8 mouse cellular contexts compared by ENCODE assay signal in genomic region chr3:58372066-58372904, GRCm38 (mm10). TPM values are rescaled to one million over a fixed set of nuclear protein-coding genes. Genes with fewer than 3 reads are reported as not detected.
A peak's percentile ranks its signal among the peaks of the same experiment; 100 is the strongest.
DNase-seq lines count a peak whose midpoint lies in the region; ATAC-seq lines count a peak whose summit lies in the region.

No protein-coding gene starts in this region.

- peak; percentile 95 for ATAC-seq in hindbrain, embryonic 16.5 days
- peak; percentile 94 for ATAC-seq in stomach, embryonic 15.5 days (ENCODE audit: insufficient read depth, low FRiP score, low read depth)

- peak; percentile 74 for DNase-seq in ZHBTc4 (ENCODE audit: low read depth, low spot score)
- peak; percentile 68 to 72 for DNase-seq in cerebellum, postnatal 14 days
- DNase-seq in gastrocnemius, postnatal 10 days, result peak; percentile 22
- peak; percentile 3 to 9 for DNase-seq in layer of hippocampus, postnatal 25 days (ENCODE audit: extremely low spot score in 1 of 2, low spot score in 1 of 2)
- peak; percentile 93 for DNase-seq in lung, postnatal 36 days
- no peak for DNase-seq in thymus, postnatal 4 days

- H3K36me3 ChIP-seq in hindbrain, embryonic 16.5 days (ENCODE audit: control insufficient read depth, insufficient read depth, low read length), result no peaks in the 10 kb centered on the region
- no peaks in the 10 kb centered on the region for H3K36me3 ChIP-seq in stomach, embryonic 15.5 days

- H3K4me1 ChIP-seq in hindbrain, embryonic 16.5 days (ENCODE audit: control insufficient read depth, insufficient read depth, low read depth, low read length), result peaks cover 11% of the 10 kb centered on the region
- peaks cover 16% of the 10 kb centered on the region for H3K4me1 ChIP-seq in stomach, embryonic 15.5 days

- H3K27ac ChIP-seq in hindbrain, embryonic 16.5 days (ENCODE audit: low read depth, low read length), result no peak overlapping the region
- H3K27ac ChIP-seq in stomach, embryonic 15.5 days, result peak overlapping the region; percentile 87

- no peaks in the 10 kb centered on the region for H3K27me3 ChIP-seq in hindbrain, embryonic 16.5 days (replicated peaks; ENCODE audit: control insufficient read depth, insufficient read depth, low read length)
- no peaks in the 10 kb centered on the region for H3K27me3 ChIP-seq in stomach, embryonic 15.5 days (replicated peaks)

- peak overlapping the region; percentile 3; the same call in 1 of the 2 replicates for H3K9ac ChIP-seq in hindbrain, embryonic 16.5 days (ENCODE audit: low read depth, low read length)
- no peak overlapping the region for H3K9ac ChIP-seq in stomach, embryonic 15.5 days

- H3K4me2 ChIP-seq in hindbrain, embryonic 16.5 days (ENCODE audit: low read length), result peak overlapping the region; percentile 39
- H3K4me2 ChIP-seq in stomach, embryonic 15.5 days, result peak overlapping the region; percentile 37

- H3K4me3 ChIP-seq in hindbrain, embryonic 16.5 days (ENCODE audit: low read length), result peak overlapping the region; percentile 18; the same call in 1 of the 2 replicates
- no peak overlapping the region for H3K4me3 ChIP-seq in stomach, embryonic 15.5 days (replicated peaks)

- 7% methylated on average over 9 of the region's 9 CpGs for WGBS in hindbrain, embryonic 16.5 days
- WGBS in stomach, embryonic 15.5 days, result 7% methylated on average over 9 of the region's 9 CpGs

- H3K9me3 ChIP-seq in hindbrain, embryonic 16.5 days (ENCODE audit: control insufficient read depth, low read length), result no peaks in the 10 kb centered on the region
- no peaks in the 10 kb centered on the region for H3K9me3 ChIP-seq in stomach, embryonic 15.5 days

RNA-seq across cellular contexts. Expression of gene Tsc22d2, which starts 42.2 kb away (rescaled TPM):
- total RNA-seq in gastrocnemius, postnatal 10 days (2021), result 10 to 100 TPM; 22.5 to 28.3 TPM
- polyA plus RNA-seq in hindbrain, embryonic 16.5 days (2015; fragmentation: Nextera tagmentation; extraction: Ambion mirVana), result 5.7 and 6.9 TPM in 2 replicates
- total RNA-seq in layer of hippocampus, postnatal 25 days (2021), result 10 to 100 TPM; 38.1 to 38.2 TPM
- 10.5 and 11.0 TPM in 2 replicates for polyA plus RNA-seq in stomach, embryonic 15.5 days (2015; fragmentation: Nextera tagmentation; extraction: Ambion mirVana)
